ENCODE assay signal across 28 mouse cellular contexts in the genomic region with DNA sequence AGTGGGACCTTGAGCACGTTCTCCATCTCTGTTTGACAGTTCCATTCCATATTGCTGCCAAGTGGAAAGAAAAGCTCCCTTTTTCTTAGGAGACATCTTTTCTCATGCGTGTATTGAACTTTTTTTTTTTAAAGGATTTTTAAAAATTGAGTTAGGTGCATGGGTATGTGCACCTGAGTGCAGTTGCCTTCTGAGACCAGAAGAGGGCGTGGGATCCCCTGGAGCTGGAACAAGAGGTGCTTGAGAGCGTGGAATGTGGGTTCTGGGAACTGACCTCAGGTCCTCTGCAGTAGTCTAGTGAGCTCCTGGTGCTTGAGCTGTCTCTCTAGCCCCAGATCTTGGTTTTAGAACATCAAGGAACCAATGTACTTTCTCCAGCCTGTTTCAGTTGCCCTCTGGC. TPM values are rescaled to one million over a fixed set of nuclear protein-coding genes. Genes with fewer than 3 reads are reported as not detected.
DNase-seq lines count a peak whose midpoint lies in the region; ATAC-seq and TF ChIP-seq lines count a peak whose summit lies in the region.
"Had no signal": no experiment of that assay in that cellular context is flagged by ENCODE, and none has a peak within 500 bp of the region (broad histone marks: within the 10 kb centered on the region; RNA-seq: fewer than 3 reads in every experiment).

No protein-coding gene starts in this region.

- H3K27me3 ChIP-seq in lung, embryonic 14.5 days (ENCODE audit: insufficient read depth, low read length), result no peaks in the 10 kb centered on the region
- H3K27me3 ChIP-seq: CH12.LX; heart, embryonic 15.5 days; hindbrain, embryonic 13.5 days; neural tube, embryonic 12.5 days had no signal

- TF ChIP-seq CTCF in gastrocnemius, adult 2 months (IDR thresholded peaks at IDR 0.05), result peak; percentile 23; the same call in 1 of the 2 replicates
- TF ChIP-seq CTCF in layer of hippocampus, adult 2 months (conservative IDR thresholded peaks at IDR 0.05), result peak; percentile 40
- 0 out of 2 replicates have a peak, but pooled peaks have one; percentile 22 for TF ChIP-seq CTCF in lung, embryonic 14.5 days (IDR thresholded peaks at IDR 0.05; ENCODE audit: low read depth)

- peaks cover 5% of the 10 kb centered on the region; the same call in 1 of the 2 replicates for H3K36me3 ChIP-seq in lung, embryonic 14.5 days (ENCODE audit: insufficient read depth)
- H3K36me3 ChIP-seq: hindbrain, embryonic 13.5 days; neural tube, embryonic 12.5 days had no signal

- no peaks in the 10 kb centered on the region for H3K9me3 ChIP-seq in lung, embryonic 14.5 days (ENCODE audit: low read depth, low read length)
- H3K9me3 ChIP-seq: heart, embryonic 10.5 days; heart, embryonic 15.5 days; hindbrain, embryonic 13.5 days; midbrain, embryonic 10.5 days; neural tube, embryonic 12.5 days had no signal

- H3K4me2 ChIP-seq in lung, embryonic 14.5 days, result no peak overlapping the region
- H3K4me2 ChIP-seq: heart, embryonic 15.5 days; hindbrain, embryonic 13.5 days; neural tube, embryonic 12.5 days had no signal

- H3K9ac ChIP-seq in lung, embryonic 14.5 days, result no peak overlapping the region
- H3K9ac ChIP-seq: heart, embryonic 15.5 days; hindbrain, embryonic 13.5 days; neural tube, embryonic 12.5 days had no signal

- DNase-seq in gastrocnemius, adult 2 months, result no peak
- no peak for DNase-seq in gastrocnemius, postnatal 14 days
- DNase-seq in layer of hippocampus, adult 2 months (ENCODE audit: low spot score in 2 of 2), result no peak
- no peak for DNase-seq in layer of hippocampus, adult 11-12 months (ENCODE audit: low spot score)
- DNase-seq in lung, embryonic 14.5 days, result no peak
- no peak for DNase-seq in lung, postnatal 14 days
- peak; percentile 49 for DNase-seq in ZHBTc4 (ENCODE audit: low read depth, low spot score)
- no peak for DNase-seq in kidney, postnatal 14 days
- DNase-seq: adrenal gland, adult 2 months; adrenal gland, postnatal 36 days; cerebellum, adult 18-20 months; cerebellum, postnatal 10 days; heart, postnatal 4 days; lung, adult 2 months; right cerebral cortex, adult 18-20 months; right cerebral cortex, postnatal 4 days had no signal

- intact Hi-C loops in gastrocnemius, adult 2 months (cut with DNase I), result no loop called here
- intact Hi-C loops in gastrocnemius, postnatal 14 days (cut with DNase I; ENCODE audit: low total_unique reads), result no loop called here

- peak overlapping the region; percentile 28 for H3K27ac ChIP-seq in gastrocnemius, adult 2 months
- no peak overlapping the region for H3K27ac ChIP-seq in layer of hippocampus, adult 2 months
- no peak overlapping the region for H3K27ac ChIP-seq in lung, embryonic 14.5 days (ENCODE audit: low read depth)
- H3K27ac ChIP-seq: heart, embryonic 10.5 days; heart, embryonic 15.5 days; hindbrain, embryonic 13.5 days; midbrain, embryonic 10.5 days; neural tube, embryonic 12.5 days had no signal

- WGBS in lung, embryonic 14.5 days, result 75% methylated on average over 4 of the region's 4 CpGs

- H3K4me3 ChIP-seq in gastrocnemius, adult 2 months, result no peak overlapping the region
- H3K4me3 ChIP-seq in layer of hippocampus, adult 2 months, result no peak overlapping the region
- no peak overlapping the region for H3K4me3 ChIP-seq in lung, embryonic 14.5 days (ENCODE audit: low read depth, low read length)
- H3K4me3 ChIP-seq: erythroblast, embryonic 14.5 days; heart, embryonic 10.5 days; heart, embryonic 15.5 days; hindbrain, embryonic 13.5 days; midbrain, embryonic 10.5 days; myocyte; neural tube, embryonic 12.5 days had no signal

- no peak for ATAC-seq in lung, embryonic 14.5 days (ENCODE audit: insufficient read depth)
- ATAC-seq: activated CD4-positive, CD25-positive, alpha-beta regulatory T cell, adult 4 months; forebrain, embryonic 16.5 days; intestine, embryonic 16.5 days; midbrain, embryonic 16.5 days had no signal

- H3K4me1 ChIP-seq in lung, embryonic 14.5 days (ENCODE audit: insufficient read depth), result peaks cover 6% of the 10 kb centered on the region; the same call in 1 of the 2 replicates

RNA-seq across cellular contexts. Expression of a gene that starts 10.9 kb away (rescaled TPM):
- total RNA-seq in gastrocnemius, adult 2 months (2021), result 10 to 100 TPM; 23.3 to 25.3 TPM
- 10 to 100 TPM; 19.9 to 22.0 TPM for total RNA-seq in gastrocnemius, postnatal 14 days (2021)
- total RNA-seq in layer of hippocampus, adult 2 months (2021), result 1 to 10 TPM; 4.6 to 7.9 TPM
- 33.5 and 35.7 TPM in 2 replicates for polyA plus RNA-seq in lung, embryonic 14.5 days (2014; fragmentation: Nextera tagmentation; extraction: Ambion mirVana)
- polyA plus RNA-seq: erythroblast, embryonic 14.5 days had no signal

RNA-seq across cellular contexts. Expression of a gene that starts 13.0 kb away (rescaled TPM):
- 10 to 100 TPM; 21.3 to 23.6 TPM for total RNA-seq in gastrocnemius, adult 2 months (2021)
- 10 to 100 TPM; 13.4 to 16.3 TPM for total RNA-seq in gastrocnemius, postnatal 14 days (2021)
- 10 to 100 TPM; 32.4 to 37.4 TPM for total RNA-seq in layer of hippocampus, adult 2 months (2021)
- 16.2 and 16.6 TPM in 2 replicates for polyA plus RNA-seq in lung, embryonic 14.5 days (2014; fragmentation: Nextera tagmentation; extraction: Ambion mirVana)
